Mouse (Mus musculus): ENCODE data around the gene Gm7298.
"Not testable (repeated sequence)": the region's sequence is repeated elsewhere in the genome, so short reads cannot be mapped to it uniquely, and the experiment has no call there.

Gm7298 gene

GRCm38 (mm10) chr6:121732632-121733031, at the start of gene Gm7298:
Gm7298 (plus strand) TSS chr6:121732932.
- DNase-seq = no peak

DNA sequence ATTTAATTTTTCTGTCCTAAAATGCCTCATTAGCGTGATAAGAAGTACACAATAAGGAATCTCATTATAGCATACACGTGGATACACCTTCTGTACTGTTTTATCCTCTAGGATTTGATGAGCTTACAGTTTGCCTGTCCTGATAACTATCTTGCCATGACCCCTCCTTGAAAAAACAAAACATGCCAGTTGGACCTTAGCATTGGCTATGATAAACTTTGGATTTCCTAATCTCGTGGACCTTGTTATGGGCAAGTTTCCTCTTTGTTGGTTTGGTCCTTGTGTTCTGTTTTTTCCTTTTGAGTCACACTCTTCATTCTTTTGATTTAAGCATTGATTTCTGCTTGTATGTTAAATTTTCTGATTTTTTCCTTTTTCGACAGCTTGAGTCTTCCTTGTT, 95.3 kb downstream of the Gm7298 start:
- no peak for DNase-seq

DNA sequence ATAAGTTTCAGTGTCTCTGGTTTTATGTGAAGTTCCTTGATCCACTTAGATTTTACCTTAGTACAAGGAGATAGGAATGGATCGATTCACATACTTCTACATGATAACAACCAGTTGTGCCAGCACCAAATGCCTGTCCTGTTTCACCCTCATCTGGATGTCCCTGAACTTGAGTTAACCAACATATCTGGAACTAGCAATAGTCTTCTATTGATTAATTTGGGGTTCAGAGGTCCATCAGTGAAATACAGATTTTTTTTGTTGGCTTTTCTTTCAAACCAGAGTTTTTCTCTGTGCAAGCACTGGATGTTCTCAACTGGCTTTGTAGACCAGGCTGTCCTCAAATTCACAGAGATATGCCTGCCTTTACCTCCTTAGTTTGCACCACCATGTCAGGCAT, 103.6 kb downstream of the Gm7298 start:
- DNase-seq = no peak

DNA sequence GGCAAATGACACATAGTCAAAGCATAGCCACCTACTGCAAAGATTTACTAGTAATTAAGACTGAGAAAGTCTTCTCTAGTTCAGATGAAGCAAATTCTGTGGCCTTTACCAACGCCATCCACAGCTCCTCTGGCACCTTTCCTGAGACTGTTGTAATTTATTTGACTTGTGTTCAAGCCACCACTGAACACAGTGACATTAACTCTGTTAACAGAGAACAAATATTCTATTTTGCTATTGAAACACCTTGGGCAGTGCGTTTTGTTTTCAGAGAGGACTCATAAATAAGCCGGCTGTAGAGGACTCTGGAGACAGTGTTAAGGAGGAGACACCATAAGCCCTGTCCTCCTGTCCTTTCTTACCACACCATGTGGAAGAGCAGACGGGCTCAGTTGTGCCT, 105.5 kb downstream of the Gm7298 start, which contains the start of gene Mug1:
Mug1 (plus strand) TSS at position 271 of the 400 bp plus-strand sequence.
- not testable (repeated sequence) for DNase-seq
